9 mouse cellular contexts compared by ENCODE assay signal in the genomic region with DNA sequence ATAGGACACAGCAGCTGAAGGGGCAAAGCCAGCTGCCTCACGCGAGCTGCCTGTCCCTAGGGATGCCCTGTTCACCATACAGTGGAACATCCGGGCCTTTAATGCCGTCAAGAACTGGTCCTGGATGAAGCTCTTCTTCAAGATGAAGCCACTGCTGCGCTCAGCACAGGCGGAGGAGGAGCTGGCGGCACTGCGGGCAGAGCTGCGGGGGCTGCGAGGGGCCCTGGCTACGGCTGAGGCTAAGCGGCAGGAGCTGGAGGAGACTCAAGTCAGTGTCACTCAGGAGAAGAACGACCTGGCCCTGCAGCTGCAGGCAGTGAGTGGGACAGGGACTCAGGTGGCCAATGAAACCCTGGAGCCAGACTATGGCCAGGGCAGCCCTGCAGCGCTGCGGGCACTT. TPM values are rescaled to one million over a fixed set of nuclear protein-coding genes. Genes with fewer than 3 reads are reported as not detected.
"Had no signal": no experiment of that assay in that cellular context is flagged by ENCODE, and none has a peak within 500 bp of the region (broad histone marks: within the 10 kb centered on the region; RNA-seq: fewer than 3 reads in every experiment).

No protein-coding gene starts in this region.

- DNase-seq: liver, embryonic 13.5 days; thymus, adult 18-20 months had no signal

- H3K4me2 ChIP-seq: limb, embryonic 15.5 days; liver, embryonic 13.5 days; lung, embryonic 15.5 days; midbrain, embryonic 12.5 days had no signal

- H3K27ac ChIP-seq: kidney, postnatal 0 days; limb, embryonic 15.5 days; liver, embryonic 13.5 days; lung, embryonic 15.5 days; macrophage; midbrain, embryonic 12.5 days had no signal

- H3K4me3 ChIP-seq: limb, embryonic 15.5 days; liver, embryonic 13.5 days; lung, embryonic 15.5 days; megakaryocyte, embryonic 14.5 days; midbrain, embryonic 12.5 days had no signal

- H3K9ac ChIP-seq: limb, embryonic 15.5 days; liver, embryonic 13.5 days; liver, postnatal 0 days; lung, embryonic 15.5 days; midbrain, embryonic 12.5 days had no signal

- H3K9me3 ChIP-seq: limb, embryonic 15.5 days; liver, embryonic 13.5 days; lung, embryonic 15.5 days; megakaryocyte, embryonic 14.5 days; midbrain, embryonic 12.5 days had no signal

- H3K36me3 ChIP-seq: liver, embryonic 13.5 days; lung, embryonic 15.5 days; midbrain, embryonic 12.5 days had no signal

RNA-seq across cellular contexts. Expression of gene Myh7b, which starts 15.3 kb away (rescaled TPM):
- polyA plus RNA-seq: macrophage had no signal
